Mouse (Mus musculus): ENCODE measurements around the gene Gm20662.
"Not testable (repeated sequence)": the region's sequence is repeated elsewhere in the genome, so short reads cannot be mapped to it uniquely, and the experiment has no call there.

Gene Gm20662

GRCm38 (mm10) chr9:108013577-108013976, 17.4 kb downstream of the Gm20662 start:
- not testable (repeated sequence) for DNase-seq

DNA sequence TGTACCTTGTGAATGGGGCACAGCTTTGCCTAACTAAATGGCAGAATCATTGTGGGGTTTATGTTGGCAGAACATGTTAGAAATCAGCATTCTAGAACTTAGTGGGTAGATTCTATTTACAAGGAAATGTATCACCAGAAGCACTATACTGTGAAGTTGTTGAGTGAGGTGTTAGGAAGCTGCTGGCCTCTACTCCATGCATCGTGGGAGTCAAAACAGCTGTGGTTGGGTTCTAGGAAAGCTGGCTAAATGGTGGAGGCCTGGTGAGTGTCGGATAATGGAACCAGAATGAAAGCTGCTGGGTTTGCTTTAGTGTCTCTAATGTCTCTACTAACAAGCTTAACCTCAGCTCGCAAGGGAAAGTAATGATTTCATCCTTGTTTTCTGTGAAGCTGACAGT, 21.0 kb downstream of the Gm20662 start:
- DNase-seq: no peak

- no peak for DNase-seq
Observed at GRCm38 (mm10) chr9:108020741-108021140, 24.6 kb downstream of the Gm20662 start.

DNA sequence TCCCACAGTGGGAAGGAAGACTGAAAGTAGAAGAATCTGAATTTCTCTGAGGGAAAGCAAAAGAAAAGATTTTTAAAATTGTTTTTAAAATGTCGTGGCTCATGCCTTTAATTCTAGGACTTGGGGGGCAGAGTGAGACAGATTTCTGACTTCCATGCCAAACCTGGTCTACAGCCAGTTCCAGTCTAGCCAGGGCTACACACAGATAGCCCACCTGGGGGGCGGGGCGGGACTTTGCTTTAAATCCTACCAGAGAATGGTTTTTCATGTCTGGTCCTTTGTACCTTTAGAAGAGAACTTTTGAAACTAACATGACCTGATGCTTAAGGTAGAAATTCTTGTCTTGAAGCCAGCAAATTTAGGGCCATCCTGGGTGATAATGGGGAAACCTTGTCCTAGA, 27.1 kb downstream of the Gm20662 start:
- DNase-seq: no peak

- no peak for DNase-seq
Observed at GRCm38 (mm10) chr9:108026584-108026983, 30.4 kb downstream of the Gm20662 start.

- DNase-seq: no peak
Observed at GRCm38 (mm10) chr9:108027867-108028266, 31.7 kb downstream of the Gm20662 start.

GRCm38 (mm10) chr9:108032126-108032525, 36.0 kb downstream of the Gm20662 start:
- DNase-seq: no peak

DNA sequence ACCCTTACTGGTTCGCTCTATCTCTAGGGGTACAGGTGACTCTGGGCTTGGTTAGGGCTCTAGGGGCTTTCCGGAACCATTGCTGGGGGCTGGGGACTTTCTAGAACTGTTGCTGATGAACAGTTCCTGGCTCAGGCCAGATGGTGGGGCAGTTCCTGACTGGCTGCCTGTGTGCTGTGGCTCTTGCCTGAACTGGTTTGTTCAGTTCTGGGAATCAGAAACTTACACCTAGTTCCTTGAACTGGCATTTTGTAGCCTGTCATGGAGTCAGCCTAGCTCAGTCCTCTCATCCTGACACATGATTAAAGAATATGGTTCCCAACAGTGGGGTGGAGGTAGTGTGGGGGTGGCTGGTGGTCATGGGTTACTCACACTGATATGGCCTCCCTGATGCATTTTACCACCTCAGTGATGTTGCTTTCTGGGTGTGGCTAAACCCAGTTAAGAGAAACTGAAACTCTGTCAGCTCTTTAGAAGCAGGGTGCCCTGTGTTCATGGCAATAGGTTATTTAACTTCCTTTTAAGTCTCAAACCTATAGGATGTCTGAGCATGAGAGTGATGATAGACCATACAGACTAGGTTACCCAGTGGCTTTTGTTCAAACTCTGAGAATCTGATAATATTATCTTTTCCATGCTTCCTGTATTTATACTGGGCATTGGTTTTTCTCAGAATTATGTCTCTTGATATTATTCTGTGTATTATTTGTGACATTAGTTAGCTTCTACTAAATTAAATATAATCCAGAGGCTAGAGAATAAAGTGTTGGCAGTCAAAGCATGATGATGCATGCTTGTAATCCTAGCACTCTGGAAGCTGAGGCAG, 39.4 kb downstream of the Gm20662 start:
- DNase-seq: no peak

- no peak for DNase-seq
Observed at GRCm38 (mm10) chr9:108044751-108045492, 48.8 kb downstream of the Gm20662 start.

GRCm38 (mm10) chr9:108046582-108046981, 50.4 kb downstream of the Gm20662 start:
- no peak for DNase-seq

DNA sequence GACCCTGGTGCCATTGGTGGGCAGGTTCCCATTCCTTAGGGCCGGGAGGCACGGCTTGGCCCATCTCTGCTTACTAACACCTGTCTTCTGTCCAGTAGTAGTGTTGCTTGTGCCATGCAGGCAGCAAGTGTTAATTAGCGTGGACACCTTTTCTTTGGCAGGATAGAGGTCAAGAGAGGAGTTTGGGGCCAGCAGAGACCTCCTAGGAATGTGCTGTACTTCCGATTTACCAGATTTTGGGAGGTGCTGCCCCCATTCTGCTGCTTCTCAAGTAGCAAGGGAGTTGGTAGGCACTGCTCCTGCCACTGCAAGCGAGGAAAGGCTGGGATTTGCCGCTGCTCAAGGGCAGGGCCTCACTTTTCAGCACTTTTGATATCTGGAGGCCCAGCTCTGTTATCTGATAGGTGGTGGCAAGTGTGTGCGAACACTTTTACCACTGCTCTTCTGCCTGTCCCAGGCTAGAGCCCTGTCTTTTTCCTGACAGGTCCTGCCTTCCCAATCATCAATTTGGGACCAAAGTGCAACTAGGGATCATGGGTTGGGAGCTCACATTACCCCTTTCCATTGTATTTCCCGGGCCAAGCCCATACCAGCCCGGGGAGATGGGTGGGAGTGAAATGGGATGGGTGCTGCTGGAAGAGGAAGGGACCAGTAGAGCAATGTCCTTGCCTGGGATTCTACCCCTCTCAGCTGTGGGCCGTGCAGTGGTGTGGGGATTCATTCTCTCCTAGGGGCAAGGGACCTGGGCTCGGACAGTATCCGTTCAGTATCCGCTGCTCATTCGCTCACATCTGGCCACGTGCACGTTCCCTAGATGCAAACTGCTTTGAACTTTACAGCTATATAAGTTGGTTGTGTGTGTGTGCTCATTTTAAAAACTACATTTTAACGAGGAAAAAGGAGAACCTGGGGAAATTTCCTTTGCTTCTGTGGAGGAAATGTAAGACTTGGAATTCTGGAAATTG, 51.7 kb downstream of the Gm20662 start:
- DNase-seq: no peak

DNA sequence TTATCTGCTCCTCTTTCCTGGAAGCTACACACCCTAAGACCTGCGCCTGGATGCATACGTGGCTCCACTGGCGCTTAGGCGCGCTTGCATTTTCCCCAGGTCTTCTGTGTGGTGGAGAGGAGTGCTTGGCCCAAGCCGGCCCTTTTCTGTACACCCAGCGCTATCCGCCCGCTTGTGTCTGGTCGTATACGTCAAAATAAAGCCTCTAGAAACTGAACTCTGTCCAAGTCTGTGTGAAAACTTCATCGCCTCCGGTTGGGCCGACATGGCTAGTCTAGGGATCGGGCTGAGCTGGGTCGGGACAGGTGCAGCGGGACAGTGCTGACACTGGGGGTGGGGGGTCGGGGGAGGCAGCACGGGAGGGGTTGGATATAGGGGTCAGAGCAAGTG, 52.4 kb downstream of the Gm20662 start:
- DNase-seq: no peak

GRCm38 (mm10) chr9:108049016-108049455, 52.9 kb downstream of the Gm20662 start, which contains the start of gene Gmppb:
Gmppb (plus strand) TSS chr9:108049242.
- peak; percentile 97 to 98 for DNase-seq

- no peak for DNase-seq
Observed at GRCm38 (mm10) chr9:108049561-108050251, 53.6 kb downstream of the Gm20662 start.

DNA sequence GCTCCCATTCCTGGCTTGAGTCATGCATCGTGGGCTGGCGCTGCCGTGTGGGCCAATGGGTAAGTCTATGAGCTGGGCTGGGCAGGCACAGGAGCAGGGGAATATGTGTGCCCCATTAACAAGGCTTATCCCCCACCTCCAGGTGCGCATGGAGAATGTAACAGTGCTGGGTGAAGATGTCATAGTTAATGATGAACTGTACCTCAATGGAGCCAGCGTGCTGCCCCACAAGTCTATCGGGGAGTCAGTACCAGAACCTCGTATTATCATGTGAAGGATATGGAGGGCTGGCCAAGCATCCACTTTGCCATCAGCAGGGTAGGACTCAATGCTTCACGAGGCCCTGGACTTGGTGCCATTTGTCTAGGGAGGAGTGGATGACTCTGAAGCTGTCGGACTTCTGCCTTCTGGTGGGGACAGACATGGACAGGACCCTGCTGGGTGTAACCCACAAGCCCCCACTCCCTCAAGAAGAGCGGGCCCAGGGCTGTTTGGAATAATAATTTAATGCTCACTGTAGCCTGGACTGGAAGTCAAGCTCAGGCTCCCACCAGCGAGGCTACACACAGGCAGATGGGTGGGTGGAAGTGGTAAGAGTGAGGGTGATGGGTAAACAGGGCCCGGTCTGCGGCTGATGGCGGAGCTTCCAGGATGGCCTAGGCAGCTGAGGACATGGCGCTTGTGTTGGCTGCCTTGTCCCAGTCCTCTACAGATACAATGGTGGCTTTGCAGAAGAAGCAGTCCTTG, 55.2 kb downstream of the Gm20662 start:
- DNase-seq: no peak

DNA sequence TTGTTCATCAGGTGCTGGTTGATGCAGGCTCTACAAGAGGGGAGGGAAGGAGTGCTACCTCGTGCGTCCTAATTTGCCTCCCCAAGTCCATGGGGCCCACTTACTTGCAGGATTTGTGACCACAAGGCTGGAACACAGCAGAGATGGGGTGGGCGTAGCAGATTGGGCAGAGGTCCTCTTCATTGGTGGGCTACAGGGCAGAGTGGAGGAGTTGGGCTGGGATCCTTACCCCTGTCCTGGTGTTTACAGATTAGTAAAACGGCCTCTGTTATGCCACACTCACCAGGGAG, 55.7 kb downstream of the Gm20662 start:
- no peak for DNase-seq

DNA sequence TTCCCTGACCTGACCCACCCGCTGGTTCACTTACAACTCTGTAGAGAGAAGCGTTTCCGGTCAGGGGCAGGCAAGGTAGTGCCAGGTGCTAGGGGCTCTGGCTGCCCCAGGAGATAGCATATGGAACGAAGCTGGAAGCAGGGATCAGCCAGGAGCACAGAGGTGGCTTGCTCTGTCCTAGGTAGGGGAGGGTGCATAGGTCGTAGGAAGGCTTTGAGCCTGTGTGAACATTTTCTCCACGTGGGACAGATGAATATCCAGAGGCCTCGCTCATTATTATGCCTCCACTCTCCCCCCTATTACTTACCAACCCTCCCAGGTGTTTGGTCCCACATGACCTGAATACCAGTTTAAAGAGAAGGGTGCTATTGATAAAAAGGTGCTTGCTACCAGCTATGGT, 56.3 kb downstream of the Gm20662 start:
- DNase-seq: no peak

DNA sequence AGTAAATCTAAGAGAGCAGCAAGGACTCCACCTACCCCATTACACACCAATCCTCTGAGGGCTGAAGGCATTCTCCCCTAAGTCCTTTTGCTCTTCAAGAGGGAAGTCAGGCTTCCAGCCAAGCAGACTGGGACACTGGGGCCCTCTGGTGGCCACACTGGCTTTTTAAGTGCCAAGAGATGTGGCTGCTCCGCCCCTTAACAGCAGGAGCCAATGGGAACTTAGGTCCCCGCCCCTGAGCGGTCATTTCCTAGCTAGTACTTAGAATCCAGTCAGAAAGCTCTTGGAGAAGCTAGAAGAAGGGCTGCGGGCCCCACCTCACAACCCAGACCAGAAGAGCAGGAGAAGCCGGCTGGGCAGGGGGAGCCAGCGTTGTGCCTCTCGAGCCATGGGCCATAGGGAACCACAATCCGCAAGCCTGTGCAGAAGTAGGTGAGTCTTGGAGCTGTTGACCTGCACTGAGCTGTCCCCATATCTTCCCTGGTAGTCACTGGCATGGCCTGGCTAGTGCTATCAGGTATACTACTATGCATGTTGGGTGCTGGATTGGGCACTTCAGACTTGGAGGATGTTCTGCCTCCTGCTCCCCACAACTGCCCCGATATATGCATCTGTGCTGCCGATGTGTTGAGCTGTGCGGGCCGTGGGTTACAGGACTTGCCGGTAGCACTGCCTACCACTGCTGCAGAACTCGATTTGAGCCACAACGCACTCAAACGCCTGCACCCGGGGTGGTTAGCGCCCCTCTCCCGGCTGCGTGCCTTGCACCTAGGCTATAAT, 56.9 kb downstream of the Gm20662 start, which contains the start of gene Amigo3:
TSS of gene Amigo3 (plus strand) at position 275 of the 780 bp plus-strand sequence.
- DNase-seq: peak; percentile 96 to 98

GRCm38 (mm10) chr9:108053665-108054225, 57.6 kb downstream of the Gm20662 start:
- no peak for DNase-seq

DNA sequence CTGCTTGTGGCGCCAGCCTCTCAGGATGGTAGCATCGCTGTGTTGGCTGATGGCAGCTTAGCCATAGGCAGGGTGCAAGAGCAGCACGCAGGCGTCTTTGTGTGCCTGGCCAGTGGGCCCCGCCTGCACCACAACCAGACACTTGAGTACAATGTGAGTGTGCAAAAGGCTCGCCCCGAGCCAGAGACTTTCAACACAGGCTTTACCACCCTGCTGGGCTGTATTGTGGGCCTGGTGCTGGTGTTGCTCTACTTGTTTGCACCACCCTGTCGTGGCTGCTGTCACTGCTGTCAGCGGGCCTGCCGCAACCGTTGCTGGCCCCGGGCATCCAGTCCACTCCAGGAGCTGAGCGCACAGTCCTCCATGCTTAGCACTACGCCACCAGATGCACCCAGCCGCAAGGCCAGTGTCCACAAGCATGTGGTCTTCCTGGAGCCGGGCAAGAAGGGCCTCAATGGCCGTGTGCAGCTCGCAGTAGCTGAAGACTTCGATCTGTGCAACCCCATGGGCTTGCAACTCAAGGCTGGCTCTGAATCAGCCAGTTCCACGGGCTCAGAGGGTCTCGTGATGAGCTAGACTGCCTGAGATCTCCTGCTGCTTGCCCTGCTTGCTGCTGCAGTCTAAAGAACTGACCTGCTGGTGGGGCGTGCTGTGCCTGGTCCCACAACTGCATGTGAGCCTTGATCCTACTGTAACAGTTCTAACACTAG, 58.3 kb downstream of the Gm20662 start:
- DNase-seq: no peak
